Mouse (Mus musculus) lung, adult 2 months (tissue): ENCODE results near the gene Adat1.
A peak's percentile ranks its signal among the peaks of the same experiment; 100 is the strongest.

Experiments used
- CTCF ChIP-seq: fragments of 200-500 bp; IDR thresholded peaks from 2 replicates; pipeline ENCODE4 v1.5.1; 2011; ENCODE audit warnings: mild to moderate bottlenecking, low read length, control low read depth; ENCODE audit not compliant: insufficient read depth
- POLR2A ChIP-seq: fragments of 200-500 bp; IDR thresholded peaks from 2 replicates; pipeline ENCODE4 v1.6.1; 2011; ENCODE audit warnings: low read depth, mild to moderate bottlenecking, control low read depth, low read length, borderline replicate concordance; ENCODE audit errors: extremely low read depth

DNA sequence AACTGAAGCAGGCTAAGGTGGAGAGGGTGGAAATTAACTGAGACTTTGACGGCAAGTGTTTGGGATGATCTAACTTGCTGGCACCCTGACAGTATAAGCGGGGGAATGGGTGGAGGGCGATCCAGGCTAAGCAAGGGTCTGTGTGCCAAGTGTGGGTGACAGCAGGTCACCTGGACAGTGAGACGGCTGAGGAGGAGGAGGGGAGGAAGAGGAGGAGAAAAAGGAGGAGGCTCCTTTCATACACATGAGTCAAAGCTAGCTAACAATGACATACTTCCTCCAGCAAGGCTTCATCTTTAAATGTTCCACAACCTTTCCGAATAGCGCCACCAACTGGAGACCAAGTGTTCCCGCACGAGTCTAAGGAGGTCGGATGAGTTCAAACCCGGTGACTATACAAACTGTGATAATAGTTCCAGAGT, 68.7 kb downstream of the Adat1 start:
- TF ChIP-seq CTCF (peak; percentile 70), POLR2A (no peak)
